Mouse (Mus musculus): ENCODE measurements around the gene Alkbh1. TPM values are rescaled to one million over a fixed set of nuclear protein-coding genes. Genes with fewer than 3 reads are reported as not detected.

Alkbh1 gene
- polyA plus RNA-seq, 1 experiment from 2014 or later, result 35.0 TPM

DNA sequence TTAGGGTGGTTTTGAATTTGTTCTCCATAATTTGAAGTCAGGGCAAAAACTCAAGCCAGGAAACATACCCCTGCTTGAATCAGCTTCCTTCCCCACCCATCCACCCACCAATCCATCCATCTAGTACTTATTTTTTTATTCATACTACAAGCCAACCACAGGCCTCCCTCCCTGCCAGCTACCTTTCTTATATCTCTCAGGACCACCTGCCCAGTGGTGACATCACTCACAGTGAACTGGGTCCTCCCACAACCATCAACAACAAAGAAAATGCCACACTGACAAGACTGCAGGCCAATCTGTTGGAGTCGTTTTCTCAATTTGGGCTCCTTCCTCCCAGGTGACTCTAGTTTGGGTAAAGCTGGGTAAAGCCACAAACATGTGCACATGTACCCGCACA lies 64.3 kb downstream of the Alkbh1 start:
- Histone ChIP-seq H3K4me2 (ENCODE audit: low read length) (no peak overlapping the region), H3K27me3 (ENCODE audit: control insufficient read depth, insufficient read depth, low read length) (no peaks in the 10 kb centered on the region), H3K4me3 (replicated peaks; ENCODE audit: low read depth, low read length) (no peak overlapping the region), H3K27ac (replicated peaks; ENCODE audit: low read depth, low read length) (no peak overlapping the region), H3K36me3 (ENCODE audit: control insufficient read depth, insufficient read depth, low read length) (no peaks in the 10 kb centered on the region), H3K9me3 (ENCODE audit: control insufficient read depth, low read length) (no peaks in the 10 kb centered on the region), H3K4me1 (ENCODE audit: control insufficient read depth, insufficient read depth, low read length) (no peaks in the 10 kb centered on the region), H3K9ac (replicated peaks; ENCODE audit: low read length) (no peak overlapping the region)
- DNase-seq, result no peak
- 87% methylated on average over 2 of the region's 2 CpGs for WGBS
- no peak for ATAC-seq (ENCODE audit: low FRiP score, low TSS enrichment)

Small RNA genes within 50 kb of the gene (microRNA-seq; reads per million reads assigned to microRNA genes)
- 66.6 reads per million, percentile 51 among the genes with 10 or more reads in this experiment for gene Mir3068

Other genes starting within 250 kb of the Alkbh1 start
- gene Samd15, start 244.3 kb downstream of the Alkbh1 start, polyA plus RNA-seq (2014; fragmentation: Nextera tagmentation; extraction: Ambion mirVana), result 1.2 and 2.6 TPM in 2 replicates
- 6.5 and 6.9 TPM in 2 replicates for gene Tmed8, start 243.6 kb downstream of the Alkbh1 start, polyA plus RNA-seq (2014; fragmentation: Nextera tagmentation; extraction: Ambion mirVana)
- 0.81 and 1.0 TPM in 2 replicates for gene Noxred1, start 205.3 kb downstream of the Alkbh1 start, polyA plus RNA-seq (2014; fragmentation: Nextera tagmentation; extraction: Ambion mirVana)
- gene Vipas39, start 177.8 kb downstream of the Alkbh1 start, polyA plus RNA-seq (2014; fragmentation: Nextera tagmentation; extraction: Ambion mirVana), result 60.6 and 70.1 TPM in 2 replicates
- gene Ahsa1, start 177.5 kb downstream of the Alkbh1 start, polyA plus RNA-seq (2014; fragmentation: Nextera tagmentation; extraction: Ambion mirVana), result 176 and 180 TPM in 2 replicates
- 0.75 and 1.0 TPM in 2 replicates for gene Ism2, start 144.3 kb downstream of the Alkbh1 start, polyA plus RNA-seq (2014; fragmentation: Nextera tagmentation; extraction: Ambion mirVana)
- 58.0 and 69.0 TPM in 2 replicates for gene Sptlc2, start 55.7 kb downstream of the Alkbh1 start, polyA plus RNA-seq (2014; fragmentation: Nextera tagmentation; extraction: Ambion mirVana)
- gene Slirp, start 121 bp downstream of the Alkbh1 start, polyA plus RNA-seq (2014; fragmentation: Nextera tagmentation; extraction: Ambion mirVana), result 228 and 258 TPM in 2 replicates
- gene Snw1, start 28.3 kb upstream of the Alkbh1 start, polyA plus RNA-seq (2014; fragmentation: Nextera tagmentation; extraction: Ambion mirVana), result 108 and 121 TPM in 2 replicates
- not detected in 2 replicates for gene Gm5788, start 50.7 kb upstream of the Alkbh1 start, polyA plus RNA-seq (2014; fragmentation: Nextera tagmentation; extraction: Ambion mirVana)
- gene Gm8300, start 70.3 kb upstream of the Alkbh1 start, polyA plus RNA-seq (2014; fragmentation: Nextera tagmentation; extraction: Ambion mirVana), result not detected in 2 replicates
- not detected in 2 replicates for gene Oog1, start 158.7 kb upstream of the Alkbh1 start, polyA plus RNA-seq (2014; fragmentation: Nextera tagmentation; extraction: Ambion mirVana)
- not detected in 2 replicates for gene Gm4027, start 174.9 kb upstream of the Alkbh1 start, polyA plus RNA-seq (2014; fragmentation: Nextera tagmentation; extraction: Ambion mirVana)
- not detected in 2 replicates for gene Gm16381, start 200.6 kb upstream of the Alkbh1 start, polyA plus RNA-seq (2014; fragmentation: Nextera tagmentation; extraction: Ambion mirVana)